Mouse (Mus musculus): Measurements from ENCODE around the gene Gsn. TPM values are rescaled to one million over a fixed set of nuclear protein-coding genes. Genes with fewer than 3 reads are reported as not detected.

The Gsn gene
- total RNA-seq, 1 experiment: 165 TPM

GRCm38 (mm10) chr2:35265775-35266174, 9.6 kb downstream of the Gsn start:
- H3K4me3 ChIP-seq (ENCODE audit: insufficient read depth in 1 of 2, low read depth in 1 of 2, low read length in 2 of 2, poor library complexity in 1 of 2, severe bottlenecking in 1 of 2): no peak overlapping the region
- no peak overlapping the region for H3K9ac ChIP-seq (ENCODE audit: insufficient read depth, low read depth, low read length, poor library complexity, severe bottlenecking)

GRCm38 (mm10) chr2:35266251-35266905, 10.2 kb downstream of the Gsn start:
- TF ChIP-seq ZNF384 (IDR thresholded peaks at IDR 0.05; ENCODE audit: low read depth, low read length): no peak
- TF ChIP-seq ZC3H11A (IDR thresholded peaks at IDR 0.05; ENCODE audit: borderline replicate concordance, low read depth, low read length): no peak
- no peak for TF ChIP-seq MAFK (IDR thresholded peaks at IDR 0.05; ENCODE audit: insufficient read depth, low read depth, low read length)
- TF ChIP-seq HCFC1 (IDR thresholded peaks at IDR 0.05; ENCODE audit: borderline replicate concordance, insufficient read depth, low read length): no peak
- no peak for TF ChIP-seq CHD2 (IDR thresholded peaks at IDR 0.05; ENCODE audit: low read depth, low read length)
- in situ Hi-C loops (cut with MboI; ENCODE audit: low sequenced_read_pairs in 2 of 2, unreplicated experiment in 2 of 2): no loop called here
- Histone ChIP-seq H3K4me3 (ENCODE audit: insufficient read depth in 1 of 2, low read depth in 1 of 2, low read length in 2 of 2, poor library complexity in 1 of 2, severe bottlenecking in 1 of 2) (no peak overlapping the region), H3K4me1 (ENCODE audit: control insufficient read depth in 2 of 2, insufficient read depth in 2 of 2, low read length in 2 of 2, poor library complexity in 1 of 2) (peaks cover 5 to 25% of the 10 kb centered on the region in 2 experiments; a peak in 3 of 4 replicates), H3K27ac (ENCODE audit: insufficient read depth, low read depth, low read length, poor library complexity, severe bottlenecking) (no peak overlapping the region; the same call in 1 of the 2 replicates), H3K9me3 (ENCODE audit: control insufficient read depth, insufficient read depth, low read depth, low read length) (no peaks in the 10 kb centered on the region), H3K9ac (ENCODE audit: insufficient read depth, low read depth, low read length, poor library complexity, severe bottlenecking) (no peak overlapping the region), H3K36me3 (ENCODE audit: control insufficient read depth, insufficient read depth, low read length, poor library complexity, severe bottlenecking) (no peaks in the 10 kb centered on the region)
- DNase-seq (ENCODE audit: low read depth, low spot score): no peak

More at GRCm38 (mm10) chr2:35265775-35266174, 9.6 kb downstream of the Gsn start:
- Histone ChIP-seq H3K27ac (ENCODE audit: insufficient read depth, low read depth, low read length, poor library complexity, severe bottlenecking) (no peak overlapping the region), H3K4me1 (ENCODE audit: control insufficient read depth in 2 of 2, insufficient read depth in 2 of 2, low read length in 2 of 2, poor library complexity in 1 of 2) (peaks cover 5 to 23% of the 10 kb centered on the region in 2 experiments; a peak in 3 of 4 replicates), H3K9me3 (ENCODE audit: control insufficient read depth, insufficient read depth, low read depth, low read length) (no peaks in the 10 kb centered on the region), H3K36me3 (ENCODE audit: control insufficient read depth, insufficient read depth, low read length, poor library complexity, severe bottlenecking) (no peaks in the 10 kb centered on the region)
- in situ Hi-C loops (cut with MboI; ENCODE audit: low sequenced_read_pairs in 2 of 2, unreplicated experiment in 2 of 2): no loop called here
- no peak for DNase-seq (ENCODE audit: low read depth, low spot score)
- TF ChIP-seq MAFK (IDR thresholded peaks at IDR 0.05; ENCODE audit: insufficient read depth, low read depth, low read length): no peak
- TF ChIP-seq CHD2 (IDR thresholded peaks at IDR 0.05; ENCODE audit: low read depth, low read length): no peak
- no peak for TF ChIP-seq ZC3H11A (IDR thresholded peaks at IDR 0.05; ENCODE audit: borderline replicate concordance, low read depth, low read length)
- TF ChIP-seq ZNF384 (IDR thresholded peaks at IDR 0.05; ENCODE audit: low read depth, low read length): no peak
- no peak for TF ChIP-seq HCFC1 (IDR thresholded peaks at IDR 0.05; ENCODE audit: borderline replicate concordance, insufficient read depth, low read length)

GRCm38 (mm10) chr2:35267156-35267875, 11.1 kb downstream of the Gsn start:
- no peak overlapping the region for H3K4me3 ChIP-seq (ENCODE audit: insufficient read depth in 1 of 2, low read depth in 1 of 2, low read length in 2 of 2, poor library complexity in 1 of 2, severe bottlenecking in 1 of 2)
- DNase-seq (ENCODE audit: low read depth, low spot score): no peak
- in situ Hi-C loops (cut with MboI; ENCODE audit: low sequenced_read_pairs in 2 of 2, unreplicated experiment in 2 of 2): no loop called here
- no peak overlapping the region; the same call in 1 of the 2 replicates for H3K27ac ChIP-seq (ENCODE audit: insufficient read depth, low read depth, low read length, poor library complexity, severe bottlenecking)
- H3K36me3 ChIP-seq (ENCODE audit: control insufficient read depth, insufficient read depth, low read length, poor library complexity, severe bottlenecking): no peaks in the 10 kb centered on the region
- no peaks in the 10 kb centered on the region for H3K9me3 ChIP-seq (ENCODE audit: control insufficient read depth, insufficient read depth, low read depth, low read length)
- no peak overlapping the region for H3K9ac ChIP-seq (ENCODE audit: insufficient read depth, low read depth, low read length, poor library complexity, severe bottlenecking)
- H3K4me1 ChIP-seq (ENCODE audit: control insufficient read depth in 2 of 2, insufficient read depth in 2 of 2, low read length in 2 of 2, poor library complexity in 1 of 2): peaks cover 5 to 25% of the 10 kb centered on the region in 2 experiments; a peak in 3 of 4 replicates
- TF ChIP-seq ZNF384 (IDR thresholded peaks at IDR 0.05; ENCODE audit: low read depth, low read length): no peak
- no peak for TF ChIP-seq HCFC1 (IDR thresholded peaks at IDR 0.05; ENCODE audit: borderline replicate concordance, insufficient read depth, low read length)
- TF ChIP-seq CHD2 (IDR thresholded peaks at IDR 0.05; ENCODE audit: low read depth, low read length): no peak
- no peak for TF ChIP-seq MAFK (IDR thresholded peaks at IDR 0.05; ENCODE audit: insufficient read depth, low read depth, low read length)
- no peak for TF ChIP-seq ZC3H11A (IDR thresholded peaks at IDR 0.05; ENCODE audit: borderline replicate concordance, low read depth, low read length)

GRCm38 (mm10) chr2:35267876-35268566, 11.8 kb downstream of the Gsn start:
- in situ Hi-C loops (cut with MboI; ENCODE audit: low sequenced_read_pairs in 2 of 2, unreplicated experiment in 2 of 2): no loop called here
- Histone ChIP-seq H3K36me3 (ENCODE audit: control insufficient read depth, insufficient read depth, low read length, poor library complexity, severe bottlenecking) (no peaks in the 10 kb centered on the region), H3K4me3 (ENCODE audit: insufficient read depth in 1 of 2, low read depth in 1 of 2, low read length in 2 of 2, poor library complexity in 1 of 2, severe bottlenecking in 1 of 2) (no peak overlapping the region), H3K9ac (ENCODE audit: insufficient read depth, low read depth, low read length, poor library complexity, severe bottlenecking) (no peak overlapping the region), H3K27ac (ENCODE audit: insufficient read depth, low read depth, low read length, poor library complexity, severe bottlenecking) (no peak overlapping the region), H3K9me3 (ENCODE audit: control insufficient read depth, insufficient read depth, low read depth, low read length) (no peaks in the 10 kb centered on the region), H3K4me1 (ENCODE audit: control insufficient read depth in 2 of 2, insufficient read depth in 2 of 2, low read length in 2 of 2, poor library complexity in 1 of 2) (peaks cover 5 to 30% of the 10 kb centered on the region in 2 experiments; a peak in 3 of 4 replicates)
- TF ChIP-seq HCFC1 (IDR thresholded peaks at IDR 0.05; ENCODE audit: borderline replicate concordance, insufficient read depth, low read length) (no peak), ZC3H11A (IDR thresholded peaks at IDR 0.05; ENCODE audit: borderline replicate concordance, low read depth, low read length) (no peak), MAFK (IDR thresholded peaks at IDR 0.05; ENCODE audit: insufficient read depth, low read depth, low read length) (no peak), ZNF384 (IDR thresholded peaks at IDR 0.05; ENCODE audit: low read depth, low read length) (no peak), CHD2 (IDR thresholded peaks at IDR 0.05; ENCODE audit: low read depth, low read length) (no peak)
- DNase-seq (ENCODE audit: low read depth, low spot score): no peak

Measured in ES-E14 (cell line).